Mouse (Mus musculus) spleen, adult 2 months (tissue): ENCODE data around the gene B3galt5. TPM values are rescaled to one million over a fixed set of nuclear protein-coding genes. Genes with fewer than 3 reads are reported as not detected.

Experiments
- DNase-seq, 2 experiments: peaks; one replicate each; pipeline versions ENCODE4 v3.0.0 to v3.0.0-alpha.2; 2012 to 2021; ENCODE audit warnings: low spot score in 2 of 2, low read depth in 1 of 2
- H3K27ac ChIP-seq: fragments of 200-500 bp; 2 replicates; pipeline ENCODE4 v1.5.1; 2012; ENCODE audit warnings: low read length, inconsistent platforms; ENCODE audit not compliant: insufficient read depth
- H3K27me3 ChIP-seq: fragments of 200-500 bp; 2 replicates; pipeline ENCODE4 v1.6.1; 2012; ENCODE audit warnings: mild to moderate bottlenecking, moderate library complexity, low read length, inconsistent platforms; ENCODE audit not compliant: control insufficient read depth, insufficient read depth
- H3K36me3 ChIP-seq: fragments of 200-500 bp; 2 replicates; pipeline ENCODE4 v1.6.1; 2012; ENCODE audit warnings: mild to moderate bottlenecking, low read length, inconsistent platforms; ENCODE audit not compliant: control insufficient read depth, insufficient read depth
- H3K4me1 ChIP-seq: fragments of 200-500 bp; 2 replicates; pipeline ENCODE4 v1.6.1; 2011; ENCODE audit warnings: inconsistent platforms; ENCODE audit not compliant: control insufficient read depth, insufficient read depth, insufficient read length
- H3K4me3 ChIP-seq: fragments of 200-500 bp; 2 replicates; pipeline ENCODE4 v1.5.1; 2011; ENCODE audit warnings: mild to moderate bottlenecking, inconsistent platforms; ENCODE audit not compliant: insufficient read depth, insufficient read length; ENCODE audit errors: extremely low read depth
- CTCF ChIP-seq: fragments of 200-500 bp; IDR thresholded peaks from 2 replicates; pipeline ENCODE4 v1.5.1; 2011; ENCODE audit warnings: mild to moderate bottlenecking, inconsistent platforms; ENCODE audit not compliant: insufficient read depth, insufficient read length, insufficient replicate concordance; ENCODE audit errors: extremely low read depth
- POLR2A ChIP-seq: fragments of 200-500 bp; IDR thresholded peaks from 2 replicates; pipeline ENCODE4 v1.6.1; 2011; ENCODE audit warnings: low read depth, low read length, inconsistent platforms
- WGBS: fragments of 180-500 bp; shearing (Covaris S2); methylation state at CpG from one replicate; pipeline ENCODE4 v1.1.7; 2018; 5-methylcytosine and 5-hydroxymethylcytosine counted together
- polyA plus RNA-seq: library from polyadenylated mRNA; depleted of rRNA; stranded (reverse); fragments of >200 nt; gene quantifications from 2 replicates; pipeline ENCODE4 v1.2.3, GENCODE M21; 2012

Gene B3galt5
- polyA plus RNA-seq, 1 experiment = 0.13 TPM

- WGBS = 79% methylated on average over 4 of the region's 4 CpGs
- Histone ChIP-seq H3K4me3 (no peak overlapping the region), H3K27me3 (no peaks in the 10 kb centered on the region), H3K4me1 (no peaks in the 10 kb centered on the region), H3K27ac (no peak overlapping the region), H3K36me3 (no peaks in the 10 kb centered on the region)
- DNase-seq = no peak
- no peak for TF ChIP-seq CTCF
- no peak for TF ChIP-seq POLR2A
Observed at GRCm38 (mm10) chr16:96341945-96342344, 106.3 kb downstream of the B3galt5 start.

- Histone ChIP-seq H3K4me1 (no peaks in the 10 kb centered on the region), H3K27ac (no peak overlapping the region), H3K36me3 (no peaks in the 10 kb centered on the region), H3K27me3 (0 out of 2 replicates have a peak, but pooled peaks cover 1% of the 10 kb centered on the region), H3K4me3 (no peak overlapping the region)
- TF ChIP-seq POLR2A (no peak), CTCF (peak; percentile 84; the same call in 1 of the 2 replicates)
- DNase-seq = peak; percentile 67 to 77
- WGBS = 6% methylated on average over 10 of the region's 10 CpGs
Observed at GRCm38 (mm10) chr16:96345117-96345516, 109.5 kb downstream of the B3galt5 start.

GRCm38 (mm10) chr16:96348070-96348469, 112.5 kb downstream of the B3galt5 start:
- Histone ChIP-seq H3K36me3 (no peaks in the 10 kb centered on the region), H3K27ac (no peak overlapping the region), H3K4me1 (no peaks in the 10 kb centered on the region), H3K4me3 (no peak overlapping the region), H3K27me3 (0 out of 2 replicates have a peak, but pooled peaks cover 1% of the 10 kb centered on the region)
- no peak for TF ChIP-seq POLR2A
- TF ChIP-seq CTCF = no peak
- no peak for DNase-seq
- 74% methylated on average over 11 of the region's 11 CpGs for WGBS

- Histone ChIP-seq H3K36me3 (no peaks in the 10 kb centered on the region), H3K4me1 (no peaks in the 10 kb centered on the region), H3K4me3 (no peak overlapping the region), H3K27me3 (0 out of 2 replicates have a peak, but pooled peaks cover 1% of the 10 kb centered on the region), H3K27ac (no peak overlapping the region)
- TF ChIP-seq POLR2A (no peak), CTCF (no peak)
- DNase-seq = no peak
- 86% methylated on average over 5 of the region's 5 CpGs for WGBS
Observed at GRCm38 (mm10) chr16:96348766-96349165, 113.2 kb downstream of the B3galt5 start.

GRCm38 (mm10) chr16:96351520-96351919, 115.9 kb downstream of the B3galt5 start:
- no peaks in the 10 kb centered on the region for H3K4me1 ChIP-seq
- 0 out of 2 replicates have a peak, but pooled peaks cover 1% of the 10 kb centered on the region for H3K27me3 ChIP-seq
- TF ChIP-seq POLR2A = no peak
- H3K27ac ChIP-seq = no peak overlapping the region
- H3K36me3 ChIP-seq = no peaks in the 10 kb centered on the region
- no peak for DNase-seq
- 89% methylated on average over 2 of the region's 2 CpGs for whole genome bisulfite sequencing
- no peak overlapping the region for H3K4me3 ChIP-seq

- TF ChIP-seq POLR2A = no peak
- no peak overlapping the region for H3K27ac ChIP-seq
- no peaks in the 10 kb centered on the region for H3K27me3 ChIP-seq
- H3K4me3 ChIP-seq = no peak overlapping the region
- H3K4me1 ChIP-seq = no peaks in the 10 kb centered on the region; the same call in 1 of the 2 replicates
- WGBS = 71% methylated on average over 6 of the region's 6 CpGs
- no peaks in the 10 kb centered on the region for H3K36me3 ChIP-seq
- no peak for DNase-seq
Observed at GRCm38 (mm10) chr16:96353296-96353896, 117.8 kb downstream of the B3galt5 start.

GRCm38 (mm10) chr16:96353996-96354395, 118.4 kb downstream of the B3galt5 start:
- 55% methylated on average over 6 of the region's 6 CpGs for WGBS
- DNase-seq = no peak
- Histone ChIP-seq H3K27ac (no peak overlapping the region), H3K27me3 (no peaks in the 10 kb centered on the region), H3K36me3 (no peaks in the 10 kb centered on the region), H3K4me3 (no peak overlapping the region), H3K4me1 (no peaks in the 10 kb centered on the region; the same call in 1 of the 2 replicates)
- TF ChIP-seq CTCF = no peak
- TF ChIP-seq POLR2A = no peak
